Mouse (Mus musculus) midbrain, postnatal 0 days (tissue): Measurements from ENCODE around the gene Oxnad1. TPM values are rescaled to one million over a fixed set of nuclear protein-coding genes. Genes with fewer than 3 reads are reported as not detected.

Experiments used
- ATAC-seq: fragments of 200-750 bp; cut with Nextera tagmentation; 2 replicates; pipeline ENCODE4 v1.8.0; 2017; ENCODE audit warnings: moderate number of reproducible peaks, mild to moderate bottlenecking, moderate TSS enrichment, moderate library complexity; ENCODE audit not compliant: low FRiP score
- DNase-seq: peaks from one replicate; pipeline ENCODE4 v3.0.0-alpha.2; 2015; ENCODE audit warnings: low spot score
- H3K27ac ChIP-seq: fragments of 300-500 bp; sonication (generic); 2 replicates; pipeline ENCODE4 v1.5.1; 2014; ENCODE audit warnings: low read depth, mild to moderate bottlenecking, low read length, mixed read lengths
- H3K27me3 ChIP-seq: fragments of 300-500 bp; sonication (generic); 2 replicates; pipeline ENCODE4 v1.6.1; 2014; ENCODE audit warnings: low read length, control low read depth, mixed read lengths; ENCODE audit not compliant: insufficient read depth
- H3K36me3 ChIP-seq: fragments of 300-500 bp; sonication (generic); 2 replicates; pipeline ENCODE4 v1.6.1; 2014; ENCODE audit warnings: low read length, control low read depth, mixed read lengths; ENCODE audit not compliant: insufficient read depth
- H3K4me1 ChIP-seq: fragments of 300-500 bp; sonication (generic); 2 replicates; pipeline ENCODE4 v1.6.1; 2014; ENCODE audit warnings: mild to moderate bottlenecking, control low read depth, antibody characterized with exemption, low read length, mixed read lengths; ENCODE audit not compliant: insufficient read depth
- H3K4me2 ChIP-seq: fragments of 300-500 bp; sonication (generic); 2 replicates; pipeline ENCODE4 v1.6.1; 2014; ENCODE audit warnings: low read depth, mild to moderate bottlenecking, low read length, mixed read lengths; ENCODE audit not compliant: poor library complexity, severe bottlenecking
- H3K4me3 ChIP-seq: fragments of 300-500 bp; sonication (generic); 2 replicates; pipeline ENCODE4 v1.5.1; 2014; ENCODE audit warnings: low read depth, mild to moderate bottlenecking, low read length, moderate library complexity
- H3K9ac ChIP-seq: fragments of 300-500 bp; sonication (generic); replicated peaks from 2 replicates; pipeline ENCODE4 v1.6.1; 2014; ENCODE audit warnings: mild to moderate bottlenecking, low read length, moderate library complexity, mixed read lengths; ENCODE audit not compliant: poor library complexity, severe bottlenecking
- H3K9me3 ChIP-seq: fragments of 300-500 bp; sonication (generic); 2 replicates; pipeline ENCODE4 v1.6.1; 2016; ENCODE audit warnings: low read length, control low read depth
- CTCF ChIP-seq: IDR thresholded peaks from 2 replicates; pipeline ENCODE4 v1.5.1; 2016; ENCODE audit warnings: antibody characterized with exemption, mild to moderate bottlenecking
- WGBS: fragments of 180-500 bp; shearing (Covaris S2); extraction: QIAGEN DNeasy Blood & Tissue Kit; methylation state at CpG from one replicate; pipeline ENCODE4 v1.1.7; 2014; 5-methylcytosine and 5-hydroxymethylcytosine counted together
- polyA plus RNA-seq: library from polyadenylated mRNA; unstranded; fragments of >200 nt; fragmentation: Nextera tagmentation; extraction: Ambion mirVana; gene quantifications from 2 replicates; pipeline ENCODE4 v1.2.1, GENCODE M21; 2015
- total RNA-seq: library from RNA; depleted of rRNA; stranded (reverse); fragments of >200 nt; gene quantifications from 2 replicates; pipeline ENCODE4 v1.2.3, GENCODE M21; 2014

Gene Oxnad1
- total and polyA plus RNA-seq, 2 experiments from 2014 or later = 17.8 to 22.6 TPM

DNA sequence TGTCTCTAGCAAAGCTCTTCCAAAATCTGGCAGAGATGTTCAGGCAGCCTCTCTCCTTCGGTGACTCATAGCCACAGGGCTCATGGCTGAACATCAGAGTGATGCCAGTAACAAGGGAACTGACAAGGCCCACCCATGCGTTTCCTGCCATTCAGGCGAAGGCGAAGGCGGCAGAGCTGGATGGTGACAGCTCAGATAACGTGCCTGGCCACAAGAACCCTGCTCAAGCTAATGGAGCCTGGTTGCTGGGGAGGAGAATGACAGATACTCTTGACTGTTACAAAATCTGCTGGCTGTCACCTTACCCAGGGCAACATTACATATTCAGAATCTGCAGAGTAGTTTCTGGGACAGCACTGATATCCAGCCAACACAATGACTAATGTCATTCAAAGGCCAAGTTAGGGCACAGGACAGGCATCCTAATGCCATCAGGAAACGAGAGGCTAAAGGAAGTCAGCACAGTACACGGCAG is 11.9 kb upstream of the Oxnad1 start:
- no peak for TF ChIP-seq CTCF
- WGBS = 58% methylated on average over 8 of the region's 8 CpGs
- H3K9me3 ChIP-seq = no peaks in the 10 kb centered on the region
- no peaks in the 10 kb centered on the region for H3K4me1 ChIP-seq
- no peaks in the 10 kb centered on the region for H3K36me3 ChIP-seq
- DNase-seq (peak; percentile 32), ATAC-seq (no peak)
- H3K9ac ChIP-seq = no peak overlapping the region
- H3K4me2 ChIP-seq = no peak overlapping the region
- H3K4me3 ChIP-seq = no peak overlapping the region
- H3K27me3 ChIP-seq = no peaks in the 10 kb centered on the region
- no peak overlapping the region for H3K27ac ChIP-seq

DNA sequence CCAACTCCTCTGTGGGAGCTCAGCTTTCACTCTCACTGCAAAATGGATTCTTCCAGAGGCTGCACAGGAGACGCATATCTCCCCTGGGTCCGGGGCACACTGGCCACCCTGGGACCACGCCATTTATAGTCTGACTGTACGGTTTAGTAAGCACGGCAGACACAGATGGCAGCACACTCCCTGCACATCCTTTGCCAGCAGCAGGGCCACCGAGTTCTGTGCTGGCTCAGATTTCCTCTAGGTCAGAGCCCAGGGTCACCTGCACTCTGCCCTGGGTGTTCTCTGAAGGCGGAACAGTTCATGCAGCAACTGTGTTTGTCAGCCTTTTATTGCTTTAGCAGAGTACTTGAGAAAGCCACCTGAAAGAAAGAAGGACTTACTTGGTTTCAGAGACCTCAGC is 11.3 kb upstream of the Oxnad1 start:
- Histone ChIP-seq H3K4me3 (no peak overlapping the region), H3K4me2 (no peak overlapping the region), H3K9me3 (no peaks in the 10 kb centered on the region), H3K9ac (no peak overlapping the region), H3K27ac (no peak overlapping the region), H3K4me1 (no peaks in the 10 kb centered on the region), H3K36me3 (no peaks in the 10 kb centered on the region), H3K27me3 (no peaks in the 10 kb centered on the region)
- DNase-seq (no peak), ATAC-seq (no peak)
- TF ChIP-seq CTCF = no peak
- WGBS = 75% methylated on average over 7 of the region's 7 CpGs

DNA sequence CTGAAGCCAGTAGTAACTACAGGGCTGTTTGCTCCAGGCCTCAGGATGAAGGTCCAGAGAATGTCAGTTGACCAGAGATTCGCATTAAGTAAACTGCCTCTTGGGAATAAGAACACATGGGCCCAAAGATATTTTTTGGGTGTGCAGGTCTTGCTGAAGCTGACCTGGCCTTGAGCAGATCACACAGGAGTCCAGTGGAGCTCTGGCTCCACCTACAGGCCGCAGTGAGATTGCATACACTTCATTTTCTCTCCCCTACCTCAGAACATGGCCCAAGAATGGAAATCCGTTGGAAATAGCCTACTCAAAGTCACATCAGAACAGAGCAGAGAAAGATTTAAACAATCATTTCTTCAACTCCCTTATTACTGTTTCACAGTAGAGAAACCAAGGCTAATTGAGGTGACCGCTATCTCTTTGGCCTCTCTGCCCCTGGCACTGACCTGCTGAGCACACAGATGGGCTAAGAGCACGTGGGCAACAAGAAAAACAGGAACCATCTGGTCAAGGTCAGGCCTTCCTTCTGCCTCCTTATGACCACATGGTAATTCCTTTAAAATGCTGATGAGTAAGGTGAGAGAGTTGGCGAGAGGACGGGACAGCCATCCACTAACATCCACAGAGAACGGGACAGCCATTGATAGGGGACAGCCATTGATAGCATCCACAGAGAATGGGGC is 8.1 kb upstream of the Oxnad1 start:
- Histone ChIP-seq H3K36me3 (peaks cover 8% of the 10 kb centered on the region), H3K4me3 (no peak overlapping the region), H3K4me2 (no peak overlapping the region), H3K27me3 (no peaks in the 10 kb centered on the region), H3K4me1 (no peaks in the 10 kb centered on the region), H3K9ac (no peak overlapping the region), H3K27ac (no peak overlapping the region), H3K9me3 (no peaks in the 10 kb centered on the region)
- ATAC-seq (0 out of 2 replicates have a peak, but pooled peaks have one; percentile 41), DNase-seq (peak; percentile 75)
- peak; percentile 98 for TF ChIP-seq CTCF
- WGBS = 54% methylated on average over 8 of the region's 8 CpGs

DNA sequence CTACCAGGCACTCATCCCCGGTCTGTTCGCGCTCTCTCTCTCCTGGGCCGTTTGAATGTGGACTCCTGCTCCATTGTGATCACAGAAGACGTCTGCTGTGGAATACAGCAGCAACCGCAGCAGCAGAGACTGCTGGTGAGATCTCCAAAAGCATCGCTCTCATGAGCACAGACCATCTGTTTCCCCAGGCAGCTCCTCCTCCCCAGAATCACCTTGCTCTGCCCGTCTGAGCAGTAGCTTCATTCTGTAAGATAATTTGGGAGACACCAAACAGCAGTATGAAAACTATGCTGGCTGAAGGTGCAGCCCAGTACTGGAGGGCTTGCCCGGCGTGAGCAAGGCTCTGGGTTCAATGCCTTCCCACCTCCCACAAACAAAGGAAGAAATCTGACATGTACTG is 4.1 kb upstream of the Oxnad1 start:
- Histone ChIP-seq H3K9ac (no peak overlapping the region), H3K36me3 (peaks cover 14% of the 10 kb centered on the region), H3K9me3 (no peaks in the 10 kb centered on the region), H3K4me1 (no peaks in the 10 kb centered on the region), H3K27ac (no peak overlapping the region), H3K27me3 (no peaks in the 10 kb centered on the region), H3K4me3 (no peak overlapping the region), H3K4me2 (no peak overlapping the region)
- WGBS = 86% methylated on average over 10 of the region's 10 CpGs
- no peak for TF ChIP-seq CTCF
- DNase-seq = no peak
- no peak for ATAC-seq

DNA sequence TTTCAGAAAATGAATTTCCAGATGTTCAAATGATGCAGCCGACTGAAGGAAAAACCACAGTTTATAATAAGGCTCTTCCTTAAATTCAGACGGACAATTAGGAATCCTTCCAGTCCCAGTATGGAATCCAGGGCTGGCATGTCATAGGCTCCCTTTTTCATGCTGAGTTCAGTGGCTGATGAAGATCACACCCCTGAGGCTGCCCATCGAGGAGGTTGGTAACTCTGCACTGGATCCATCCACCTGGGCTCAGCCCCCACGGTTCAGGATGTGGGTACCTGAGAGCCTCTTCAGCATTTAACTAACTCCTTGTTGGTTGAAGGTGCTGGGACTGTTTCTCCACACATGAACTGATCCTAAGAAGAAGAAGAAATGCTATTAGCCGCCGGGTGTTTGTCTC is 2.3 kb upstream of the Oxnad1 start:
- Histone ChIP-seq H3K9ac (no peak overlapping the region), H3K4me2 (no peak overlapping the region), H3K27me3 (no peaks in the 10 kb centered on the region), H3K36me3 (peaks cover 14% of the 10 kb centered on the region), H3K27ac (no peak overlapping the region), H3K4me3 (no peak overlapping the region), H3K4me1 (0 out of 2 replicates have a peak, but pooled peaks cover 5% of the 10 kb centered on the region), H3K9me3 (no peaks in the 10 kb centered on the region)
- 94% methylated on average over 6 of the region's 6 CpGs for WGBS
- DNase-seq = no peak
- no peak for ATAC-seq
- TF ChIP-seq CTCF = no peak

DNA sequence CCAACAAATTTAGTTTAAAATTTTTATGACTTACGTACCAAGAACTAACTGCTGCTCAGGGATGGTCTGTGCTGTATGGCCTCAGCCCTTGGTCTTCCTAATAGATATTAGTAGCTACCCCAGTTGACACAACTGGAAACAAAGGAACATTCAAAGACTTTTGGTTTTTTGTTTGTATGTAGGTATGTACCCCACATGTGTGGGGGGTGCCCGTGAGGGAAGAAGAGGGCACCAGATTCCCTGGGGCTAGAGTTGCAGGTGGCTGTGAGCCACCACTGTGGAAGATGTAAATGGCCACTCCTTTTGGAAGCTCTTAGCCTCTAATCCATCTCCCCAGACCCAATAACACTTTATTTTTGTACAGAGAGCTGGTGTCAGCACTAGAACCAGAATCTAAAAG is 1.7 kb upstream of the Oxnad1 start:
- Histone ChIP-seq H3K4me1 (0 out of 2 replicates have a peak, but pooled peaks cover 5% of the 10 kb centered on the region), H3K4me3 (no peak overlapping the region), H3K36me3 (peaks cover 14% of the 10 kb centered on the region), H3K9ac (no peak overlapping the region), H3K27me3 (no peaks in the 10 kb centered on the region), H3K27ac (no peak overlapping the region), H3K4me2 (no peak overlapping the region), H3K9me3 (no peaks in the 10 kb centered on the region)
- 92% methylated on average over 2 of the region's 2 CpGs for WGBS
- ATAC-seq (no peak), DNase-seq (no peak)
- no peak for TF ChIP-seq CTCF
